Mouse (Mus musculus): ENCODE measurements at regions not wholly inside any gene's neighbourhood (a gene's known extent, or its start where the extent isn't known, plus 50 kb on each side); places are given as distances from the start of the nearest gene placed in this dataset.
A peak's percentile ranks its signal among the peaks of the same experiment; 100 is the strongest.

GRCm38 (mm10) chr5:133999698-134000097, 99.8 kb upstream of the Castor2 start:
- no peak overlapping the region for H3K4me3 ChIP-seq
- H3K9me3 ChIP-seq (replicated peaks) = no peaks in the 10 kb centered on the region
- H3K36me3 ChIP-seq = no peaks in the 10 kb centered on the region
- WGBS = 7% methylated on average over 5 of the region's 5 CpGs
- peaks cover 69% of the 10 kb centered on the region for H3K27me3 ChIP-seq (ENCODE audit: low read depth, poor library complexity, severe bottlenecking)
- H3K27ac ChIP-seq (replicated peaks) = peak overlapping the region; percentile 78
- peaks cover 21% of the 10 kb centered on the region for H3K4me1 ChIP-seq
- DNase-seq (ENCODE audit: low spot score) = peak; percentile 42

- no peak overlapping the region for H3K4me3 ChIP-seq
- H3K4me1 ChIP-seq = peaks cover 17% of the 10 kb centered on the region
- no peaks in the 10 kb centered on the region for H3K36me3 ChIP-seq
- 42% methylated on average over 2 of the region's 2 CpGs for whole genome bisulfite sequencing
- H3K27ac ChIP-seq (replicated peaks) = no peak overlapping the region
- no peaks in the 10 kb centered on the region for H3K9me3 ChIP-seq (replicated peaks)
- peak; percentile 19 for DNase-seq (ENCODE audit: low spot score)
- peaks cover 88% of the 10 kb centered on the region for H3K27me3 ChIP-seq (ENCODE audit: low read depth, poor library complexity, severe bottlenecking)
Measured at GRCm38 (mm10) chr5:133991994-133992393, 107.5 kb upstream of the Castor2 start.

GRCm38 (mm10) chr5:133991556-133991955, 108.0 kb upstream of the Castor2 start:
- Histone ChIP-seq H3K27me3 (ENCODE audit: low read depth, poor library complexity, severe bottlenecking) (peaks cover 88% of the 10 kb centered on the region), H3K27ac (replicated peaks) (no peak overlapping the region), H3K4me3 (no peak overlapping the region), H3K4me1 (peaks cover 17% of the 10 kb centered on the region), H3K36me3 (no peaks in the 10 kb centered on the region), H3K9me3 (replicated peaks) (no peaks in the 10 kb centered on the region)
- WGBS = 23% methylated on average over 3 of the region's 3 CpGs
- peak; percentile 27 for DNase-seq (ENCODE audit: low spot score)

GRCm38 (mm10) chr5:133983249-133983966, 116.1 kb upstream of the Castor2 start:
- no peaks in the 10 kb centered on the region for H3K36me3 ChIP-seq
- peak; percentile 83 for DNase-seq (ENCODE audit: low spot score)
- peaks cover 45% of the 10 kb centered on the region for H3K4me1 ChIP-seq
- 4% methylated on average over 15 of the region's 15 CpGs for WGBS
- H3K9me3 ChIP-seq (replicated peaks) = no peaks in the 10 kb centered on the region
- H3K27me3 ChIP-seq (ENCODE audit: low read depth, poor library complexity, severe bottlenecking) = peaks cover 93% of the 10 kb centered on the region
- peak overlapping the region; percentile 16; the same call in 1 of the 2 replicates for H3K4me3 ChIP-seq
- H3K27ac ChIP-seq (replicated peaks) = no peak overlapping the region; the same call in 1 of the 2 replicates

- Histone ChIP-seq H3K4me1 (no peaks in the 10 kb centered on the region), H3K27me3 (ENCODE audit: low read depth, poor library complexity, severe bottlenecking) (peaks cover 37% of the 10 kb centered on the region), H3K27ac (replicated peaks) (no peak overlapping the region), H3K4me3 (no peak overlapping the region), H3K9me3 (replicated peaks) (peaks cover 6% of the 10 kb centered on the region; the same call in 1 of the 2 replicates), H3K36me3 (no peaks in the 10 kb centered on the region)
- WGBS = 88% methylated on average over 12 of the region's 12 CpGs
- DNase-seq (ENCODE audit: low spot score) = no peak
Measured at GRCm38 (mm10) chr5:133970421-133970914, 129.0 kb upstream of the Castor2 start.

GRCm38 (mm10) chr5:133963301-133963700, 136.2 kb upstream of the Castor2 start:
- no peaks in the 10 kb centered on the region for H3K27me3 ChIP-seq (ENCODE audit: low read depth, poor library complexity, severe bottlenecking)

GRCm38 (mm10) chr5:133940841-133941240, 158.7 kb upstream of the Castor2 start:
- Histone ChIP-seq H3K27ac (replicated peaks) (no peak overlapping the region), H3K36me3 (no peaks in the 10 kb centered on the region), H3K27me3 (ENCODE audit: low read depth, poor library complexity, severe bottlenecking) (peaks cover 3% of the 10 kb centered on the region; the same call in 1 of the 2 replicates), H3K9me3 (replicated peaks) (no peaks in the 10 kb centered on the region), H3K4me3 (no peak overlapping the region), H3K4me1 (peaks cover 12% of the 10 kb centered on the region)
- 79% methylated on average over 3 of the region's 3 CpGs for WGBS
- DNase-seq (ENCODE audit: low spot score) = no peak

More at GRCm38 (mm10) chr5:133963301-133963700, 136.2 kb upstream of the Castor2 start:
- Histone ChIP-seq H3K4me3 (no peak overlapping the region), H3K4me1 (no peaks in the 10 kb centered on the region), H3K27ac (replicated peaks) (no peak overlapping the region), H3K9me3 (replicated peaks) (peaks cover 7% of the 10 kb centered on the region; the same call in 1 of the 2 replicates), H3K36me3 (no peaks in the 10 kb centered on the region)
- 87% methylated on average over 5 of the region's 5 CpGs for WGBS
- no peak for DNase-seq (ENCODE audit: low spot score)

GRCm38 (mm10) chr5:133940030-133940429, 159.5 kb upstream of the Castor2 start:
- Histone ChIP-seq H3K4me3 (no peak overlapping the region), H3K27me3 (ENCODE audit: low read depth, poor library complexity, severe bottlenecking) (peaks cover 5% of the 10 kb centered on the region; the same call in 1 of the 2 replicates), H3K36me3 (no peaks in the 10 kb centered on the region), H3K4me1 (peaks cover 12% of the 10 kb centered on the region), H3K9me3 (replicated peaks) (no peaks in the 10 kb centered on the region), H3K27ac (replicated peaks) (no peak overlapping the region)
- no peak for DNase-seq (ENCODE audit: low spot score)
- 96% methylated on average over 2 of the region's 2 CpGs for WGBS

GRCm38 (mm10) chr5:133937967-133938918, 161.3 kb upstream of the Castor2 start:
- WGBS = 65% methylated on average over 9 of the region's 9 CpGs
- Histone ChIP-seq H3K9me3 (replicated peaks) (no peaks in the 10 kb centered on the region), H3K27ac (replicated peaks) (peak overlapping the region; percentile 67), H3K4me3 (no peak overlapping the region), H3K27me3 (ENCODE audit: low read depth, poor library complexity, severe bottlenecking) (peaks cover 12% of the 10 kb centered on the region; the same call in 1 of the 2 replicates), H3K36me3 (no peaks in the 10 kb centered on the region), H3K4me1 (peaks cover 12% of the 10 kb centered on the region)
- no peak for DNase-seq (ENCODE audit: low spot score)

GRCm38 (mm10) chr5:133935451-133935850, 164.1 kb upstream of the Castor2 start:
- Histone ChIP-seq H3K4me3 (no peak overlapping the region), H3K27ac (replicated peaks) (no peak overlapping the region), H3K9me3 (replicated peaks) (no peaks in the 10 kb centered on the region), H3K27me3 (ENCODE audit: low read depth, poor library complexity, severe bottlenecking) (peaks cover 12% of the 10 kb centered on the region; the same call in 1 of the 2 replicates), H3K4me1 (peaks cover 12% of the 10 kb centered on the region), H3K36me3 (no peaks in the 10 kb centered on the region)
- 89% methylated on average over 6 of the region's 6 CpGs for WGBS
- DNase-seq (ENCODE audit: low spot score) = no peak

GRCm38 (mm10) chr5:133935006-133935405, 164.5 kb upstream of the Castor2 start:
- Histone ChIP-seq H3K36me3 (no peaks in the 10 kb centered on the region), H3K27me3 (ENCODE audit: low read depth, poor library complexity, severe bottlenecking) (peaks cover 10% of the 10 kb centered on the region; the same call in 1 of the 2 replicates), H3K9me3 (replicated peaks) (no peaks in the 10 kb centered on the region), H3K4me1 (peaks cover 12% of the 10 kb centered on the region), H3K4me3 (no peak overlapping the region), H3K27ac (replicated peaks) (no peak overlapping the region)
- no peak for DNase-seq (ENCODE audit: low spot score)
- WGBS = 88% methylated on average over 6 of the region's 6 CpGs

- peaks cover 8% of the 10 kb centered on the region; the same call in 1 of the 2 replicates for H3K27me3 ChIP-seq (ENCODE audit: low read depth, poor library complexity, severe bottlenecking)
- no peaks in the 10 kb centered on the region; the same call in 1 of the 2 replicates for H3K4me1 ChIP-seq
- H3K36me3 ChIP-seq = no peaks in the 10 kb centered on the region
- H3K27ac ChIP-seq (replicated peaks) = no peak overlapping the region
- 88% methylated on average over 5 of the region's 5 CpGs for WGBS
- H3K9me3 ChIP-seq (replicated peaks) = no peaks in the 10 kb centered on the region
- no peak overlapping the region for H3K4me3 ChIP-seq
- DNase-seq (ENCODE audit: low spot score) = no peak
Measured at GRCm38 (mm10) chr5:133930101-133930500, 169.4 kb upstream of the Castor2 start.
